In genomic region chr11:72205256-72205655, GRCm38 (mm10) we compare ENCODE assay signal across 1 mouse cellular context.
TF ChIP-seq lines count a peak whose summit lies in the region.

No protein-coding gene starts in this region.

TF ChIP-seq in MEL, 35 proteins besides CTCF, POLR2A, EP300 and RAD21:
- no peak for TF ChIP-seq RCOR1 (IDR thresholded peaks at IDR 0.05; ENCODE audit: low read depth, low read length)
TF ChIP-seq in MEL: peak in this region for 0.
